Mouse (Mus musculus) A20 (cell line): ENCODE data around the gene Cnpy3.

ENCODE experiments used
- DNase-seq: peaks from one replicate; pipeline ENCODE4 v3.0.0-alpha.2; 2011; ENCODE audit warnings: low read depth, low spot score

Cnpy3 gene

DNA sequence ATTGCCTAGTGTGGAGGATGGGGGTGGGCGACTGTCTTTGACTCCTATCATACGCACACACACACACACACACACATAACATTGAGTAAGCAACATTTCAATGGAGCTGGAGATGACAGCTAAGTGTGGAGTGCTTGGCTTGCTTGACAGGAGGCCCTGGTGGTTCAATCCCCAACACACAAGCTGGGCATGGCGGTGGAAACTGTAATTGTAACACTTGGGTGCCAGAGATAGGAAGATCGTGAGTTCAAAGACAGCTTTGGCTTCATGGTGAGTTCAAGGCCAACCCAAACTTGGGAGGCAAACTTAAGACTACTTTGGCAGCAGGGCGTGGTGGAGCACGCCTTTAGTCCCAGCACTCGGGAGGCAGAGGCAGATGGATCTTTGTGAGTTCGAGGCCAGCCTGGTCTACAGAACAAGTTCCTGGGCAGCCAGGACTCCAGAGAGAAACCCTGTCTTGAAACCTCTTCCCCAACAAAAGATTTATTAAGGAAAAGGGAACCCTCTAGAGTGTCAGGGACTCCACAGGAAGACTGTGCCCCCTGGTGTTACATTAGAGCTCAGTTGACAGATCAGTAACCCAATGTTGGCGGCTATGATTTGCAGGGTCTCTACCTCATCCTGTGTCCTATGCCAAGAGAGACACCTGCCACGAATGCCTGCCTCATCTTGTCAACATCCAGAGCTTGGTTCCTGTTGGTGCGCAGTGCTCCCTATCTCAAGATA lies 37.1 kb downstream of the Cnpy3 start:
- no peak for DNase-seq

DNA sequence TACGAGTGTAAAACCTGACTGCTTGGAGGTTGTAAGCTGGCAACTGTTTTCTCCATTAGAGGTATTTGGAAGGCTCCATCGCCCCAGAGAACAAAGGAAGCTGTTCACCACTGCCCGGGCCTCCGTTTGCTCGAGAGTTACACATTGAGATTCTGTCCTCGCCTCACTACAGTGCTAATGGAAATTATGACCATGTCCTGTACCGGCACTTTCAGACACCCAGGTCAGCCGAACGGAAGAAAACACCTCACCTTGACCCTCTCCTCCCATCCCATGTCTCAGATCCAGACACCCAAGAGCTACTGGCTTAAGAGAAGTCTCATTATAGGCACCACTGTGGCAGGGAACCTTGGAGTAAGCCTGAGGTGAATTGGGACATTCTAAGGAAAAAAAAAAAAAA lies 38.2 kb downstream of the Cnpy3 start:
- no peak for DNase-seq

DNA sequence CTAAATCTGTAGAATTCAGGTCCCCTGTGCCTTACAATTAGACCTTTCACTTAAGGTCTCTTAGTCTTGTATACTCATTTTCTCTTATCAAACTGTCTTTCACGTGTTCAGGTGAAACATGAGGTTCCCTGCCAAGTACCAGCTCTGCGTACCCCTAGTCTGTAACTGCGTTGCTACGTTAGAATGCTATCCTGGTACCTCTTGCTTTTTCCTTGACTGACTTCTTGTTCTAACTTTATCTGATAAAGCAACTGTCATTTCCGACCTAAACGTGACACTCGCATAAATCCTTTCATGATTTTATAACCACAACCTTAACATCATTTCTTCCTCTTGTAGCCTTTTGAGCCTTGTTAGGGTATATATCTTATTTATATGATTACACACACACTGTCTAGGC lies 39.6 kb downstream of the Cnpy3 start:
- DNase-seq, result no peak

DNA sequence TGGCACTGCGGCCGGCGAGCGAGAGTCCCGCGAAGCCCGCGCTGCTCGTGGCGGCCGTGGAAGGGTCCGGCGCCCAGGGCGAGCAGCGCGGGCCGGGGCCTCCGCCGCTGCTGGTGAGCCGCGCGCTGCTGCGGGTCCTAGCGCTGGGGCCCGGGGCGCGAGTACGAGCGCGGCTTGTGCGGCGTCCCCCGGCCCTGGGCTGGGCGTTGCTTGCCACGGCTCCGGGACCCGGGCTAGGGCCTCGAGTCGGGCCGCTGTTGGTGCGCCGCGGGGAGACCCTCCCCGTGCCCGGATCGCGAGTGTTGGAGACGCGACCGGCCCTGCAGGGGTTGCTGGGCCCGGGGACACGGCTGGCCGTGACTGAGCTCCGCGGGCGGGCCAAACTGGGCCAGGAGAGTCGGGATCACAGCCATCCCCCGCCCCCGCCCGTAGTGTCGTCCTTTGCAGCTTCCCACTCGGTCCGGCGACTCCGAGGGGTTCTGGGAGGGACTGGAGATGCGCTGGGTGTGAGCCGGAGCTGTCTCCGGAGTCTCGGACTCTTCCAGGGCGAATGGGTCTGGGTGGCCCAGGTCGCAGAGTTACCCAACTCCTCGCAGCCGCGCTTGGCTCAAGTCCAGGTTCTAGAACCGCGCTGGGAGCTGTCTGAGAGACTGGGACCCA lies 40.3 kb downstream of the Cnpy3 start:
- DNase-seq, result peak; percentile 30

DNA sequence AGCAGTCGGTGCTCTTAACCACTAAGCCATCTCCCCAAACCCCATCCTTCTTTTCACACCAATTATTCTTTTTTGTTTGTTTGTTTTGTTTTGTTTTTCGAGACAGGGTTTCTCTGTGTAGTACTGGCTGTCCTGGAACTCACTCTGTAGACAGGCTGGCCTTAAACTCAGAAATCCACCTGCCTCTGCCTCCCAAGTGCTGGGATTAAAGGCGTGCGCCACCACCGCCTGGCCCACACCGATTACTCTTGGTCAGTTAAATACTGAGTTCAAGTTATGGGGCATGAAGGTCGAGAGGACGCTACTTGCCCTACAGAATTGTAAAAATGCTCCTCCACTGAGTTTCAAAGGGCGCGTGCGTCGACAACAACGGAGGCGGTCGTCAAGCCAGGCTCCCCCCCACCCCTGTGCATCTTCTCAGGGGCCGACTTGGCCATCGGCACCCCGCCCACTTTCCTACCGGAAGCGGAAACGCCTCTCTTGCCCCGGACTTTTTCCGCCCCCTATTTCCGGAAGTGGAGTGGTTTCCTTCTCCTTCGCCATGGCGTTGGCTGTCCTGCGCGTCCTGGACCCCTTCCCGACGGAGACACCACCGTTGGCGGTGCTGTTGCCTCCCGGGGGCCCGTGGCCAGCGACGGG lies 40.9 kb downstream of the Cnpy3 start, which contains the start of gene Pex6:
Gene Pex6 (plus strand): TSS at position 505 of the 639 bp plus-strand sequence.
- DNase-seq, result peak; percentile 96

DNA sequence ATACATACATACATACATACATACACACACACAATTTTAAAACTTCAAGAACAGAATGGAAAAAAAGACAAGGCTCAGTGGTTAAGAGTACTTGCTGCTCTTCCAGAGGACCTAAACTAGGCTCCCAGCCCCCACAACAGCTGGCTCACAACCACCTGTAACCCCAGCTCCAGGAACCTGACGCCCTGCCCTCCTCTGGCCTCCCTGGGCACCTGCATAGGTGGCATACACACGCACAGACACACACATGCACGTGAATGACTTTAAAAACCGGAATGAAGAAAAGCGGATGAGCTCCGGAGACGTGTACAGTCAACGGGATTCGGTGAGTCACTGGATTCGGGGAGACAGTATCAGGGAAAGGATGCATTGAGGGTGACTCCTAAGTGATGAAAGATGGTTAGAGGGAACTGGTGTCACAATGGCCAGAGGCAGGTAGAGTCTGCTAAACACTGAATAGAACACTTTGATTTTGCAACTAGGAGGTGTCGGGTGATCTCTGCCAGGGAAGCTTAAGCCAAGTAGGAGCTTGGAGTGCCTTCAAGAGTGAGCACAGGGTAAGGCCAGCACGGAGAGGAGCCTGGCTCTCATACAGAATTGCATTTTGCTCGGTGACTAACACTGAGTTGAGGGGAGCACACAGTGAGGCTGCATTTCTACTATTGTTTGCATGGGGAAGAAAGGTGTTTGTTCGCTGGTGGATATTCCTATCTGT lies 45.5 kb downstream of the Cnpy3 start:
- no peak for DNase-seq

DNA sequence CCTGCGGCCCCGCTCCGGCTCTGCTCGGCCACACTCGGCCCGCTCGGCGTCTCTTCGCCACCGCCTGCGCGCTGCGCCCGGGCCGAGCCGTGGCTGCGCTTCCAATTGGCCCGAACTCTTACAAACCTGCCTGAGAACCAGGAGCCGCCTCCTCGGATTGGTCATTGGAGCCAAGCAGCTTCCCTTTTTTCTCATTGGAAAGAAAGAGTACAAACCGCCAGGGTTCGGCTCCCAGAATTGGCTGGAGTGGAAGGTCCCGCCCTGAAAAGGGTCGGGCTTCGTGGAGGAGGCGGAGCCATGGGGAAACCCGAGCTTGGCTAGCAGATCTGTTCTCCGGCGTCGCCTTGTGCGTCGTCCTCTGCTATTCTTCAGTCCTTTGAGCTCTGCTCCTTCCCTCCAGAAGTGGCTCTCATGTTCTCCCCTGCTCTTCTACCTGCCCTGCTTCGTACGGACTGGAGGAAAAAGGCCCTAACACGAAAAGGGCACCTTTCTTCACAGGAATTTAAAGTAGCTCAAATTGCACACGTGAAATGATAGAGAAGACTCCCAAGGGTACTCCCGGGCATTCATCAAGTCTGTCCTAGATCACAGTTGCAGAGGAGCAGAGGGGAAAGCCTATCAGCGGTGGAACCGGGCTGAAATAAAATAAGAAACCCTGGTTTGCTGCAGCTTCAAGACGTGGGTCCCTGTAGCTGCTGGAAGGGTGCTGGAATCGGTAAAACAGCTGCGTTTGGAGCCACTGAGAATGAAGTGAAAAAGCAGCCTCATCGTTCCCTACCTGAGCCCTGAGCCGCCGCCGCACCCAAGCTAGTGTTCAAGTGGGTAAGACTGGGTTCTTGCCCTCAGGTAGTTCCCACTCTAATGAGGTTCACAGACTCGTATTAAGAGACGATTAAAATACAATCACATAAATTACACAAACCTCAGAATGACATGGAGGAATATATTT lies 46.9 kb downstream of the Cnpy3 start, which contains the start of gene Ppp2r5d:
Gene Ppp2r5d (minus strand): TSS at position 225 of the 949 bp plus-strand sequence.
- DNase-seq, result peak; percentile 98

DNA sequence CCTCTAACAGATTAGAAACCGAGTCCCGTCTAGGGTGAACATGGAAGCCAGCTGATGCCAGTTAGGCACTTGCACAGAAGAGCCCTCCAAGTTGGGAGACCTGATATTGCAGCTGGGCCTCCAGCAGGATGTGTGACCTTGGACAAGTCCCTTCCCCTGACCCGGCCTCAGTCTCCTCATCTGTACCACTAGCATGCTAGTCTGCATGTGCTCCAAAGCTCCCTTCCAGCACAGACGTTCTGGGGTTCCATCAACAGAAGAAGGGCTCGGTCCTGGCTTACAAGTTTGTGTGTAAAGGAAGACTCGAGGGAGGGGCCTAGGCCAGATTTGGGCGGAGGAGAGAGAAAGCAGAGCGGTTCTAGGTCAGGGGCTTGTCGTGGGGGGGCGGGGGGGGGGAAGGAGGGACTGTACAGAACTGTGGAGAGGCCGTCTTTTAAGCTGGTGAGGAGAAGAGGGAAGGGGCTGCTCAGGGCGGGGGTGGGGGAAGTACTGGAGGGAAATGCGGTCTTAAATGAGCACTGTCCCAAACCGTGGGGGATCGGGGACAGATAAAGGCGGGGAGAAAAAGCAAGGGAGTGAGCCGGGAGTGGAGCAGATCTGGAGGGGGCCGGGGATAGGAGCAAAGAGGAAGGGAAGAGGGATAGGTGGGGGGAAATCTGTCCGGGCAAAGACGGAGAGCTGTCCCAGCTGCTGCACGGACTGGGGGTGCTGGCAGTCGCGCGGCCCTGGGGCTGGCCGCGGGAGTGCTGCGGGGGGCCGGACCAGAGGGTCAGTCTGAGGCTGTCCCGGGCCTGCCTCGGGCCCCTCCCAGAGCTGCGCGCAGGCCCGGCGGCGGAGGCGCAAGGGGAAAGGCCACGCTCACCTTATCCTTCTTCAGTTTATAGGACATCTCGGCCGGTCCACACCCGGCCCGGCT lies 47.8 kb downstream of the Cnpy3 start:
- DNase-seq, result peak; percentile 37

DNA sequence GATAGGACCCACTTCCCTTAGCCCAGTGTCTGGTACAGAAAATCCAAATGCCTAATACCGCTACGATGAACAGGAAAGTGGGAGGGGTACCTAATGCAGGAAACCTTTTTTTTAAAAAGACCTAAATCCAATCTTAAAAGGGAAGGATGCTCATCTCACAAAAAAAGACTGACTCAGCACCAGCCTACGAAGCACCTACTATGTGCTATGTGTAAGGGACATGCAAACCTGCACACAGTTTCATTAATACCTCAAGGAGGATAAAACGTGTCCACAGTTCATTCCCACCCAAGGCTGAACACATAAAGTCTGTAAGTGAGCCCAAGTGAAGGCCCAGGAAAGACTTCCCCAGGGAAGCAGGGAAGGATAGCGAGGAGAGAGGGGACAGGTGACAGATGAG lies 49.5 kb downstream of the Cnpy3 start:
- no peak for DNase-seq

DNA sequence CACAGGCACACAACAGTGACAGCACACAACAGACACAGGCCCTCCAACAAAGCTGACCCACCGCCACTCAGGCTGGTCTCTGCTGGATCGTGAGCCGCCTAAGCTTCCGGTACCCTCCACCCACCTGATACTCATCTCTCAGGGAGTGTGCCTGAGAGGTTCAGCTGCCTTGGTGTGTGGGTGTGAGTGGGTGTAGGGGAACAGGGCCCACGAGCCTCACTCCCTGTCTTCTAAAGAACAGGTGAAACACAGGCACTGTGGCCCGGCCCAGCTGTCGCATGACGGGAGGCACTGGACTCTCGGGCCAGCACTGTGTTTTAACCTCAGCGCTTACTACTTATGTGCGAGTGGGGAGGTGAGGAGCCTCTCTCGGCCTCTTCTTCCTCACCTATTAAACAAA lies 49.9 kb downstream of the Cnpy3 start:
- DNase-seq, result no peak

DNA sequence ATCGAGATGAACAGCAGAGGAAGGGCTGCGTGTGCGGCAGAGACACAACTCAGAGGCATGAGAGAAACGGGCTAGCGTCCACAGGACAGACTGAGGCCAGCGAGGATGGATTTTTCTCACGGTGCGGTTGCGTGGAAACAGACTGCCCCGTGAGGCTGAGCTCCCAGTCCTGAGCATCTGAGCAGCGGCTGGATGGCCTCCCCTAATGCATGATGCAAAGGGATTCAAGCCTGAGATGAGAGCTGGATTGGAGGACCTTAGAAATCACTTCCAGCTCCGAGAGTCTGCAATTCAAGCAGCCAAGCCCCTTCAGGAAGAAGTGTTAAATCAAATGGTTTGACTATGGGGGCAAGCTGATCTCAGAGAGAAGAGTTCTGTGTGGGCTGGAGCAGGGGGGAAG lies 50.5 kb downstream of the Cnpy3 start:
- DNase-seq, result no peak

DNA sequence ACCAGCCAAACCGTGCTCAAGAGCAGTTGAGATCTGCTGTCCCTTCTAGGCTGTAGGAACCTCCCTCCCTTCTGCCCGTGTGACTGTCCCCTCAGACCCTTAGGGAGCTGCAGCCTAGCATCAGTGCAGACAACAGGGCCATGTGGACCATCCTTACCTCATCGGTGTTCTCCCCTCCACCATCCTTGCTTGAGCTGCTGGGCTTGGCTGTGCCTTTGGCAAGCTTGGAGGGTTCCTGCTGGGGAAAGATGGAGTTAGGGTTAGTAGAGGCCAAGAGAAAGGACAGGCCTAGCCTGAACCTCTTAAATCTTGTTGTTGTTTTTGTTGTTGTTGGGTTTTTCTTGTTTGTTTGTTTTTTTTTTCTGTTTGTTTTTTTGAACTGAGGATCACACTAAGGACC lies 52.1 kb downstream of the Cnpy3 start:
- no peak for DNase-seq

DNA sequence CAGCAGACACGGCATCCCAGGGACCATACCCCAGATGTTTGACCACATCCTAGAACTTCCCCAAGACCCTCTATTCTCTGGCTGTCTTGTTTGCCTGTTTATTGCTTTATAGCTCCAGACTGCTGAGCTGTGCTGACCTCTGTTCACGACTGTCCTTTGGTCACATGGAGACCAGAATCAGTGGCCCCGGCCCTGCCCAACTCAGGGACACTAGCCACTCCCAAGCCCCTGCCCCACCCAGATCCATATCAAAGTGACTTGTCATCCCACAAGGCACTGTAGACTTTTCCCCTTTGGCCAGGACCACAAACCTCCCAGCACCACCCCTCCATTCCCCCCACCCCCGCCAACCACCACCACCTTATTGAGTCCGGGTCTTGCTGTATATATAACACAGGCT lies 52.8 kb downstream of the Cnpy3 start:
- DNase-seq, result no peak

DNA sequence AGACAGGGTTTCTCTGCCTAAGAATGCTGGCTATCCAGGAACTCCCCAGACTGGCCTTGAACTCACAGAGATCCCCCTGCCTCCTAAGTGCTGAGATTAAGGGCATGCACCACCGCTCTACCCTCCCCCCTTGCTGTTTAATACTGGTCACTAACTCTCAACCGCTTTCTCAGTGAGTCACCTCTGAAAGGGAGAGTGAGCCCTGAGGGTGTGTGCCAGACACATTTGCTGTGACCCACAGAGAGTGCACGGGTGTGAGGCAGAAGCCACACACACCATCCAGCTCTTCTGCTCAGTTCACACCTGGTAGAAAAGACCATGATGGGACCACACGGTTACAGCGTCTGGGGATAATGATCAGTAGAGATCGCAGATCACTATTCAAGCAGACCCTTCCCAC lies 53.5 kb downstream of the Cnpy3 start:
- no peak for DNase-seq

DNA sequence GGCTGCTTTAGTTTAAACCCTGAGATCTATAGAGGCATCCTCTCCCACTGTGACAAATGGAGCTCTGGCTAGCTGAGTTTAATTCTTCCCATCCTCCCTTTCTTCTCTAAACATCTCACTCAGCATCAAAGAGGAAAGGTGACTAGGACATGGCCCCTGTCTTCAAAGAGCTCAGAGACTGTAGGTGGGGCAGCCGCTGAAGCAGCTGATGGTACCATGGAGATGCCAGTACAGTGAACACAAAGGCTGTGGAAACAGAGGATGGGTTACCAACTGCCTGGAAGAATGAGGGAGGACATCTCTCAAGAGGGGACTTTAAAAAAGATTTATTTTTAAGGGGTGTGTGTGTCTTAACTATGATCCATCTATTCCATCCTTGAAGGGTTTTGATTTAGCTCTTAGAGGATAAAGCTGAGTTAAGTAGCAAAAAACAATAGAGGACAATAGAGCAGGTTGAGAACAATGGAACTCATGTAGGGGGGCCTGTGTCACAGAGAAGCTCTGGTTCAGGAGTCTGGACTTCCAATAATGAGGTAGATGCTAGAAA lies 57.4 kb downstream of the Cnpy3 start:
- DNase-seq, result no peak

DNA sequence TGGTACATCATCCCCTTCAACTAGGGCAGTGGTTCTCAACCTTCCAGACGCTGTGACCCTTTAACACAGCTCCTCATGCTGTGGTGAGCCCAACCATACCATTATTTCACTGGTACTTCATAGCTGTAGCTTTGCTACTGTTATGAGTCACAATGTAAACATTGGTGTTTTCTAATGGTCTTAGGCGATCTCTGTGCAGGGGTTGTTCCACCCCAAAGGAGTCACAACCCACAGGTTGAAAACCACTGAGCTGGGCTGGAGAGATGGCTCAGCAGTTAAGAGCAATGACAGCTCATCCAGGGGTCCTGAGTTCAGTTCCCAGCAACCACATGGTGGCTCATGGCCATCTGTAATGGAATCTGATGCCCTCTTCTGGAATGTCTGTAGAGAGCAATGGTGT lies 60.6 kb downstream of the Cnpy3 start:
- DNase-seq, result no peak

DNA sequence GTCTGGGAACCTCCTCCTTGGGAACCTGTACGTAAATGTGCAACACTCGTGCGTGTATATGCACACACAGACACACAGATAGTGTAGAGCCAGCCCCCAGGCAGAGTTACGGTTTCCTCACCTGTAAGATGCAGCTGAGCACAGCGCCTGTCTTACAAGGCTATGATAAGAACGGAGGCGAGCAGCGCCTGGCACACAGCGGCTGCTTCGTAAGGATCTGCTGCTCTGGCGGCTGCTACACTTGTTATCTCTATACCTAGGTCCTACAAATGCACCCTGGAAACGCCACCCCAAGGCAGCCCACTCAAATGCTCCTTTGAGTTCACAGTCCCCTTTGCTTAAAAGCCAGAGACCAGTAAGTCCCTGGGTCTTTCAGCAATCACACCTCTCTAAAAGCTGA lies 61.3 kb downstream of the Cnpy3 start:
- DNase-seq, result no peak

DNA sequence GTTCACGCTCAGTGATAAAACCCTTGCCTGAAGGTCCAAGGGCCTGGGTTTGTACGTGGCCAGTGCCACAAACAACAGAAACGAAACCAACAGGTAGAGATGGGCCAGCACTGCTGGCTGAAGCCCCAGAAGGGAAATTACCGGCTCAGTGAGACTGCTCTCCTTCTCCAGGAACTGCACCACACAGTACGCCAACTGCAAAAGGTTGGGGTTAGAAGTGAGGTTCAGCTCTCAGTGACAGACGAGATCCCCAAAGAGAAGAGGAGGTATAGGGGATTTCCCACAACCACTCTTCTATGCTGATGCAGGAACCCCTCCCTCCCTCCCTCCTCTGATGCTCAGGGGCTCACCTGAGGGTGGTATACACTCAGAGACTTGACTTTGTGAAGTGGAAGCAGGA lies 66.1 kb downstream of the Cnpy3 start:
- no peak for DNase-seq
